Mouse (Mus musculus) frontal cortex, adult (tissue): Measurements from ENCODE around the gene Gcfc2.
A peak's percentile ranks its signal among the peaks of the same experiment; 100 is the strongest.

Experiments used
- ATAC-seq: cut with Nextera tagmentation; 2 replicates; pipeline ENCODE4 v1.9.2; 2017; ENCODE audit warnings: mild to moderate bottlenecking, moderate library complexity, mixed read lengths; ENCODE audit not compliant: low TSS enrichment

Gcfc2 gene

GRCm38 (mm10) chr6:81923523-81924142, at the start of gene Gcfc2:
Gene Gcfc2 (plus strand): TSS chr6:81923669.
- peak; percentile 97 for ATAC-seq

- no peak for ATAC-seq
These were observed 27.7 kb upstream of the Gcfc2 start for GRCm38 (mm10) chr6:81895678-81896230.

GRCm38 (mm10) chr6:81910302-81910855, 13.1 kb upstream of the Gcfc2 start:
- ATAC-seq: no peak

GRCm38 (mm10) chr6:81911244-81911643, 12.2 kb upstream of the Gcfc2 start:
- peak; percentile 38; the same call in 1 of the 2 replicates for ATAC-seq

- no peak for ATAC-seq
These were observed 11.8 kb upstream of the Gcfc2 start for GRCm38 (mm10) chr6:81911713-81912112.

GRCm38 (mm10) chr6:81912177-81912576, 11.3 kb upstream of the Gcfc2 start:
- peak; percentile 97 for ATAC-seq

- ATAC-seq: no peak
These were observed 835 bp downstream of the Gcfc2 start for GRCm38 (mm10) chr6:81924304-81924703.

GRCm38 (mm10) chr6:81929402-81929801, 5.9 kb downstream of the Gcfc2 start:
- ATAC-seq: peak; percentile 78

GRCm38 (mm10) chr6:81933281-81933680, 9.8 kb downstream of the Gcfc2 start:
- no peak for ATAC-seq

- no peak for ATAC-seq
These were observed 18.2 kb downstream of the Gcfc2 start for GRCm38 (mm10) chr6:81941718-81942117.

- no peak for ATAC-seq
These were observed 19.8 kb downstream of the Gcfc2 start for GRCm38 (mm10) chr6:81943281-81943680.

GRCm38 (mm10) chr6:81944432-81944831, 21.0 kb downstream of the Gcfc2 start:
- ATAC-seq: no peak

GRCm38 (mm10) chr6:81946906-81947305, 23.4 kb downstream of the Gcfc2 start:
- peak; percentile 73; the same call in 1 of the 2 replicates for ATAC-seq

GRCm38 (mm10) chr6:81955133-81955532, 31.7 kb downstream of the Gcfc2 start:
- no peak for ATAC-seq

- no peak for ATAC-seq
These were observed 32.9 kb downstream of the Gcfc2 start for GRCm38 (mm10) chr6:81956399-81956798.

GRCm38 (mm10) chr6:81957992-81958391, 34.5 kb downstream of the Gcfc2 start:
- no peak for ATAC-seq

GRCm38 (mm10) chr6:81959866-81960265, 36.4 kb downstream of the Gcfc2 start:
- 0 out of 2 replicates have a peak, but pooled peaks have one; percentile 4 for ATAC-seq

- peak; percentile 45; the same call in 1 of the 2 replicates for ATAC-seq
These were observed 36.8 kb downstream of the Gcfc2 start for GRCm38 (mm10) chr6:81960284-81960683.

- peak; percentile 99 for ATAC-seq
These were observed 42.0 kb downstream of the Gcfc2 start, which contains the start of gene Mrpl19 for GRCm38 (mm10) chr6:81965296-81966067. Gene Mrpl19 (minus strand): TSS chr6:81965958.

GRCm38 (mm10) chr6:81966068-81966544, 42.6 kb downstream of the Gcfc2 start:
- ATAC-seq: no peak; the same call in 1 of the 2 replicates

- no peak for ATAC-seq
These were observed 47.7 kb downstream of the Gcfc2 start for GRCm38 (mm10) chr6:81971196-81971595.

- no peak for ATAC-seq
These were observed 49.1 kb downstream of the Gcfc2 start for GRCm38 (mm10) chr6:81972595-81972994.
